Comparison of ENCODE assay signal across 36 mouse cellular contexts in genomic region chr8:46234736-46235135, GRCm38 (mm10). TPM values are rescaled to one million over a fixed set of nuclear protein-coding genes. Genes with fewer than 3 reads are reported as not detected.
"Had no signal": no experiment of that assay in that cellular context is flagged by ENCODE, and none has a peak within 500 bp of the region (broad histone marks: within the 10 kb centered on the region; RNA-seq: fewer than 3 reads in every experiment).

No protein-coding gene starts in this region.

- DNase-seq: left cerebral cortex, postnatal 4 days; liver; liver, embryonic 13.5 days; liver, postnatal 0 days; lung, adult 18-20 months; lung, adult 2 months; lung, embryonic 14.5 days; lung, postnatal 10 days; lung, postnatal 14 days; lung, postnatal 36 days; lung, postnatal 4 days; midbrain, embryonic 14.5 days had no signal

- H3K27ac ChIP-seq: limb, embryonic 10.5 days; limb, embryonic 12.5 days; limb, embryonic 13.5 days; limb, embryonic 15.5 days; liver, embryonic 12.5 days; liver, embryonic 13.5 days; liver, embryonic 14.5 days; liver, embryonic 15.5 days; lung, embryonic 15.5 days; macrophage; midbrain, embryonic 10.5 days; midbrain, embryonic 12.5 days; midbrain, embryonic 13.5 days; midbrain, embryonic 15.5 days had no signal

- H3K4me3 ChIP-seq: limb, embryonic 10.5 days; limb, embryonic 12.5 days; limb, embryonic 13.5 days; limb, embryonic 15.5 days; liver, embryonic 12.5 days; liver, embryonic 13.5 days; liver, embryonic 15.5 days; lung, embryonic 15.5 days; megakaryocyte, embryonic 14.5 days; midbrain, embryonic 10.5 days; midbrain, embryonic 12.5 days; midbrain, embryonic 13.5 days; midbrain, embryonic 15.5 days; myocyte had no signal

RNA-seq across cellular contexts. Expression of gene Helt, which starts 59.7 kb away (rescaled TPM):
- total RNA-seq: left cerebral cortex, postnatal 10 days; left cerebral cortex, postnatal 14 days; left cerebral cortex, postnatal 25 days; left cerebral cortex, postnatal 36 days; liver, adult 2 months; megakaryocyte progenitor cell, adult 5-6 weeks; megakaryocyte, adult 5-6 weeks; megakaryocyte-erythroid progenitor cell, adult 5-6 weeks; monocyte, adult 5-6 weeks had no signal
